ENCODE assay signal across 13 mouse cellular contexts in genomic region chr13:73885656-73886055, GRCm38 (mm10). TPM values are rescaled to one million over a fixed set of nuclear protein-coding genes. Genes with fewer than 3 reads are reported as not detected.
DNase-seq lines count a peak whose midpoint lies in the region; ATAC-seq and TF ChIP-seq lines count a peak whose summit lies in the region.
"Had no signal": no experiment of that assay in that cellular context is flagged by ENCODE, and none has a peak within 500 bp of the region (broad histone marks: within the 10 kb centered on the region; RNA-seq: fewer than 3 reads in every experiment).

No protein-coding gene starts in this region.

- no peaks in the 10 kb centered on the region for H3K27me3 ChIP-seq in heart, adult 2 months (ENCODE audit: control insufficient read depth, insufficient read depth, low read length)
- H3K27me3 ChIP-seq in hindbrain, embryonic 14.5 days (ENCODE audit: control insufficient read depth, insufficient read depth, low read length) = no peaks in the 10 kb centered on the region
- H3K27me3 ChIP-seq: hindbrain, embryonic 12.5 days; liver, embryonic 13.5 days had no signal

- WGBS in heart, adult 2 months = 49% methylated on average over 4 of the region's 4 CpGs
- 82% methylated on average over 4 of the region's 4 CpGs for WGBS in hindbrain, embryonic 14.5 days

- H3K4me3 ChIP-seq in heart, adult 2 months = no peak overlapping the region
- H3K4me3 ChIP-seq in hindbrain, embryonic 14.5 days (replicated peaks; ENCODE audit: low read length) = no peak overlapping the region
- H3K4me3 ChIP-seq: hindbrain, embryonic 12.5 days; liver, embryonic 13.5 days had no signal

- H3K9me3 ChIP-seq in hindbrain, embryonic 14.5 days (ENCODE audit: control insufficient read depth, low read length) = no peaks in the 10 kb centered on the region
- H3K9me3 ChIP-seq: hindbrain, embryonic 12.5 days; liver, embryonic 13.5 days had no signal

- ATAC-seq in hindbrain, embryonic 14.5 days (ENCODE audit: low FRiP score) = no peak

- peaks cover 4% of the 10 kb centered on the region for H3K4me1 ChIP-seq in heart, adult 2 months (ENCODE audit: control insufficient read depth, insufficient read depth, low read length)
- H3K4me1 ChIP-seq in hindbrain, embryonic 14.5 days (replicated peaks; ENCODE audit: control insufficient read depth, insufficient read depth, low read length) = no peaks in the 10 kb centered on the region
- H3K4me1 ChIP-seq: liver, embryonic 13.5 days had no signal

- intact Hi-C loops in heart, adult 2 months (cut with DNase I) = no loop called here

- no peak overlapping the region for H3K9ac ChIP-seq in heart, adult 2 months (ENCODE audit: low read depth, low read length)
- no peak overlapping the region for H3K9ac ChIP-seq in hindbrain, embryonic 14.5 days
- H3K9ac ChIP-seq: hindbrain, embryonic 12.5 days; liver, embryonic 13.5 days had no signal

- no peak overlapping the region for H3K4me2 ChIP-seq in hindbrain, embryonic 14.5 days (replicated peaks)
- H3K4me2 ChIP-seq: hindbrain, embryonic 12.5 days; liver, embryonic 13.5 days had no signal

- no peak for TF ChIP-seq EP300 in heart, adult 2 months (IDR thresholded peaks at IDR 0.05; ENCODE audit: insufficient read depth, low read depth, low read length)

- H3K79me2 ChIP-seq in heart, adult 2 months (replicated peaks; ENCODE audit: control insufficient read depth, insufficient read depth, low read length) = no peaks in the 10 kb centered on the region

- H3K36me3 ChIP-seq in heart, adult 2 months (ENCODE audit: control insufficient read depth, insufficient read depth, low read length) = no peaks in the 10 kb centered on the region
- H3K36me3 ChIP-seq in hindbrain, embryonic 14.5 days (replicated peaks; ENCODE audit: control insufficient read depth, insufficient read depth) = no peaks in the 10 kb centered on the region
- H3K36me3 ChIP-seq: hindbrain, embryonic 12.5 days; liver, embryonic 13.5 days had no signal

- peak; percentile 68 for DNase-seq in adrenal gland, postnatal 10 days
- no peak for DNase-seq in adrenal gland, adult 18-20 months (ENCODE audit: low spot score in 2 of 2)
- DNase-seq in heart, adult 2 months = peak; percentile 33 to 34
- DNase-seq in heart, adult 8-10 months (ENCODE audit: low spot score) = no peak
- DNase-seq in lung, postnatal 4 days = peak; percentile 10 to 41
- DNase-seq in lung, postnatal 14 days = no peak
- DNase-seq in hindbrain, embryonic 14.5 days (ENCODE audit: low spot score) = no peak
- DNase-seq in right cerebral cortex, postnatal 36 days (ENCODE audit: low spot score in 2 of 2) = no peak
- DNase-seq: liver, embryonic 13.5 days; spleen, adult 18-20 months had no signal

- no peak for TF ChIP-seq CTCF in heart, adult 2 months (IDR thresholded peaks at IDR 0.05)

- no peak overlapping the region for H3K27ac ChIP-seq in heart, adult 2 months
- no peak overlapping the region for H3K27ac ChIP-seq in hindbrain, embryonic 14.5 days
- H3K27ac ChIP-seq: hindbrain, embryonic 12.5 days; kidney, postnatal 0 days; liver, embryonic 13.5 days had no signal

- no peak for TF ChIP-seq POLR2A in heart, adult 2 months (IDR thresholded peaks at IDR 0.05; ENCODE audit: insufficient read depth, low read depth, low read length)

RNA-seq across cellular contexts. Expression of gene Nkd2, which starts 38.2 kb away (rescaled TPM):
- total RNA-seq in adrenal gland, postnatal 10 days (2021) = 1 to 10 TPM; 2.8 to 3.0 TPM
- 1 to 10 TPM; 1.4 to 1.8 TPM for total RNA-seq in adrenal gland, adult 18-20 months (2021)
- total RNA-seq in heart, adult 2 months (2021) = 1 to 10 TPM; 1.2 to 2.3 TPM
- 1.9 and 2.3 TPM in 2 replicates for polyA plus RNA-seq in heart, adult 2 months (2012; rRNA removed)
- total RNA-seq in heart, adult 8-10 months (2022) = 1 to 10 TPM in 3 of 4 experiments, under 1 TPM in 1; 0.75 to 1.9 (median 1.2) TPM
- 13.2 and 13.3 TPM in 2 replicates for polyA plus RNA-seq in hindbrain, embryonic 14.5 days (2014; fragmentation: Nextera tagmentation; extraction: Ambion mirVana)
- total RNA-seq: megakaryocyte-erythroid progenitor cell, adult 5-6 weeks had no signal

RNA-seq across cellular contexts. Expression of gene Trip13, which starts 51.9 kb away (rescaled TPM):
- total RNA-seq in adrenal gland, postnatal 10 days (2021) = 1 to 10 TPM; 3.0 to 3.8 TPM
- total RNA-seq in adrenal gland, adult 18-20 months (2021) = under 1 TPM; 0.63 to 0.67 TPM
- under 1 TPM; 0.14 to 0.21 TPM for total RNA-seq in heart, adult 2 months (2021)
- 0.20 and 0.27 TPM in 2 replicates for polyA plus RNA-seq in heart, adult 2 months (2012; rRNA removed)
- under 1 TPM; 0.16 to 0.89 (median 0.20) TPM for total RNA-seq in heart, adult 8-10 months (2022)
- 10.0 and 11.7 TPM in 2 replicates for polyA plus RNA-seq in hindbrain, embryonic 14.5 days (2014; fragmentation: Nextera tagmentation; extraction: Ambion mirVana)

RNA-seq across cellular contexts. Expression of gene Brd9, which starts 52.0 kb away (rescaled TPM):
- 10 to 100 TPM; 25.0 to 36.8 TPM for total RNA-seq in adrenal gland, postnatal 10 days (2021)
- total RNA-seq in adrenal gland, adult 18-20 months (2021) = 10 to 100 TPM; 27.4 to 31.8 TPM
- total RNA-seq in heart, adult 2 months (2021) = 10 to 100 TPM; 20.3 to 21.3 TPM
- 25.7 and 38.8 TPM in 2 replicates for polyA plus RNA-seq in heart, adult 2 months (2012; rRNA removed)
- 10 to 100 TPM; 16.8 to 22.5 (median 20.7) TPM for total RNA-seq in heart, adult 8-10 months (2022)
- 80.6 and 86.8 TPM in 2 replicates for polyA plus RNA-seq in hindbrain, embryonic 14.5 days (2014; fragmentation: Nextera tagmentation; extraction: Ambion mirVana)

Comparison
In these comparisons a context has a peak if more than half of its experiments do, and no peak if none do; other contexts are left out.
1. DNase-seq: peak in adrenal gland, postnatal 10 days (single experiment), heart, adult 2 months (2 of 2) and lung, postnatal 4 days (2 of 2); none in adrenal gland, adult 18-20 months (0 of 2), heart, adult 8-10 months (single experiment), lung, postnatal 14 days (single experiment), hindbrain, embryonic 14.5 days (single experiment) and right cerebral cortex, postnatal 36 days (0 of 2).